Mouse (Mus musculus): Measurements from ENCODE around the gene Spindoc. TPM values are rescaled to one million over a fixed set of nuclear protein-coding genes. Genes with fewer than 3 reads are reported as not detected.
A peak's percentile ranks its signal among the peaks of the same experiment; 100 is the strongest.

Spindoc gene
- polyA plus RNA-seq, 1 experiment from 2014 or later, result 44.1 TPM

GRCm38 (mm10) chr19:7340780-7341475, 41.9 kb downstream of the Spindoc start:
- Histone ChIP-seq H3K9ac (peak overlapping the region; percentile 97), H3K4me2 (replicated peaks) (peak overlapping the region; percentile 95), H3K4me3 (peak overlapping the region; percentile 78), H3K27ac (peak overlapping the region; percentile 86), H3K36me3 (no peaks in the 10 kb centered on the region), H3K4me1 (peaks cover 33% of the 10 kb centered on the region), H3K9me3 (replicated peaks) (no peaks in the 10 kb centered on the region), H3K27me3 (no peaks in the 10 kb centered on the region)
- under 1% methylated on average over 37 of the region's 46 CpGs for WGBS
- ATAC-seq (ENCODE audit: low FRiP score), result peak; percentile 84

- H3K9me3 ChIP-seq (replicated peaks), result no peaks in the 10 kb centered on the region
- no peaks in the 10 kb centered on the region for H3K27me3 ChIP-seq
- H3K27ac ChIP-seq, result peak overlapping the region; percentile 86; the same call in 1 of the 2 replicates
- no peaks in the 10 kb centered on the region for H3K36me3 ChIP-seq
- H3K4me3 ChIP-seq, result peak overlapping the region; percentile 78
- ATAC-seq (ENCODE audit: low FRiP score), result no peak
- H3K4me1 ChIP-seq, result peaks cover 33% of the 10 kb centered on the region
- peak overlapping the region; percentile 97 for H3K9ac ChIP-seq
- WGBS, result 3% methylated on average over 15 of the region's 15 CpGs
- peak overlapping the region; percentile 95 for H3K4me2 ChIP-seq (replicated peaks)
These were observed 42.4 kb downstream of the Spindoc start for GRCm38 (mm10) chr19:7340371-7340779.

DNA sequence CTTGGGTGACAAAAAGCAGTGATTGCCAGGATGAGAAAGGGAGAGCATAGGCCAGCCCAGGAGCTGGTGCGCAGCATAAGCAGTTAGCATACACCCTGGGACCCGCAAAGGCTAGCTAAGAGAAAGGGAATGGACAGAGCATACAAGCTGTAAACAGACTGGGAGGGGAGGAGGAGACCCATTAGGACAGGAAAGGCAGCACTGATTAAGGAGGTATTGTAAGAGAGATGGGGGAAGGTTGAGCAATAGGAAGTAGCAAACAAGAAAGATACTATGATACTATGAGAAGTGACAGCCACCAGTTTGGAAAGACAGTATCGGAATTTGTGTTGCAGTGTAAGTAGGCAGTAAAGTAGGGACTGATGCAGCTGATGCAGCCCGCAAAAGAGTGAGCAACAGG, 42.9 kb downstream of the Spindoc start:
- Histone ChIP-seq H3K4me3 (peak overlapping the region; percentile 78), H3K36me3 (no peaks in the 10 kb centered on the region), H3K9me3 (replicated peaks) (no peaks in the 10 kb centered on the region), H3K9ac (peak overlapping the region; percentile 97), H3K4me2 (replicated peaks) (peak overlapping the region; percentile 95), H3K27ac (no peak overlapping the region), H3K27me3 (no peaks in the 10 kb centered on the region), H3K4me1 (peaks cover 33% of the 10 kb centered on the region)
- WGBS, result 49% methylated on average over 4 of the region's 4 CpGs
- ATAC-seq (ENCODE audit: low FRiP score), result no peak

DNA sequence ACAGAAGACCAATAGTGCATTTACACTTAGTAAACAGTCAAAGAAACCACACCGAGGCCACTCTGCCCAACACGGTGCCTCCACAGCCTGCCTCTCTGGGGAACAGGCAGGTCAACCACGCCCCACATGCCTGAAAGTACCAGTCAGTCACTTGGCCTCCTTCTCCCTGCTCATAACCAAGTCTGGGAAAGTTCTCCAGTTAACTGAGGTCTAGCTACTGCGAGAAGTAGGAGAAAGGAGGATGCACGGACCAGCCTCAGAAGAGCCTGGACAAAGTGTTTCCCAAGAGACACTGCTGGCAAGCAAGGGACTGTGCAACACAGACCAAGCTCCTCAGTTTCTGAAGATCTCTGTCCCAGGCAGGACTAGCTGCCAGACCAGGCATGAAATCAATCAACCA, 43.8 kb downstream of the Spindoc start:
- Histone ChIP-seq H3K27ac (0 out of 2 replicates have a peak overlapping the region, but pooled peaks have one; percentile 25), H3K27me3 (no peaks in the 10 kb centered on the region), H3K4me1 (peaks cover 33% of the 10 kb centered on the region), H3K9me3 (replicated peaks) (no peaks in the 10 kb centered on the region), H3K4me3 (peak overlapping the region; percentile 78), H3K4me2 (replicated peaks) (peak overlapping the region; percentile 95), H3K9ac (peak overlapping the region; percentile 97), H3K36me3 (0 out of 2 replicates have a peak, but pooled peaks cover under 1% of the 10 kb centered on the region)
- ATAC-seq (ENCODE audit: low FRiP score), result no peak
- WGBS, result 59% methylated on average over 5 of the region's 5 CpGs

GRCm38 (mm10) chr19:7337781-7338342, 44.9 kb downstream of the Spindoc start:
- Histone ChIP-seq H3K27me3 (no peaks in the 10 kb centered on the region), H3K36me3 (0 out of 2 replicates have a peak, but pooled peaks cover 4% of the 10 kb centered on the region), H3K4me2 (replicated peaks) (no peak overlapping the region), H3K9me3 (replicated peaks) (no peaks in the 10 kb centered on the region), H3K9ac (no peak overlapping the region), H3K4me3 (no peak overlapping the region), H3K4me1 (peaks cover 33% of the 10 kb centered on the region), H3K27ac (no peak overlapping the region)
- ATAC-seq (ENCODE audit: low FRiP score), result no peak
- WGBS, result 81% methylated on average over 2 of the region's 2 CpGs

GRCm38 (mm10) chr19:7335656-7336055, 47.1 kb downstream of the Spindoc start:
- ATAC-seq (ENCODE audit: low FRiP score), result no peak
- no peak overlapping the region for H3K4me3 ChIP-seq
- no peaks in the 10 kb centered on the region for H3K9me3 ChIP-seq (replicated peaks)
- no peak overlapping the region for H3K4me2 ChIP-seq (replicated peaks)
- no peak overlapping the region for H3K27ac ChIP-seq
- 0 out of 2 replicates have a peak, but pooled peaks cover 14% of the 10 kb centered on the region for H3K36me3 ChIP-seq
- no peaks in the 10 kb centered on the region for H3K27me3 ChIP-seq
- H3K4me1 ChIP-seq, result peaks cover 30% of the 10 kb centered on the region
- WGBS, result 86% methylated on average over 4 of the region's 4 CpGs
- H3K9ac ChIP-seq, result no peak overlapping the region

DNA sequence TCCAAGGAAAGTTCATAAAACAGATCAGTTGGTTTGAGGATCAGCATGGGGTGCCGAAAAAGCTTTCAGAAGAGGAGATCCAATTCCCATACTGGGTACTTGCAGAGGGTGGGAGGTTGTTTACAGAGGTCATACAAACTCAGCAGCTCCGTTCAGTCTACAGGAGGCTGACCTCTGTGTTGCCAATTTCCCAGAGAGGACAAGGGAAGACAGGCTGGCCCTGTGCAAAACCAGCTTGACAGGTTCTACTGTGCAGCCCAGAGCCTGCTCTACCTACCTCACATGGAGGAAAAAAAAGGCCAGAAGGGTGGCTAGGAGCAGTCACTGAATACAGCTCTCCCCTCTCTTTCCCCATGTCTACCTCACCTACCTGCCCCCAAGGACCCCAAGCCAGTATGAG, 48.7 kb downstream of the Spindoc start:
- 79% methylated on average over 2 of the region's 2 CpGs for WGBS
- ATAC-seq (ENCODE audit: low FRiP score), result no peak
- no peak overlapping the region for H3K4me2 ChIP-seq (replicated peaks)
- H3K9me3 ChIP-seq (replicated peaks), result no peaks in the 10 kb centered on the region
- H3K27ac ChIP-seq, result no peak overlapping the region
- H3K4me1 ChIP-seq, result peaks cover 16% of the 10 kb centered on the region
- H3K9ac ChIP-seq, result no peak overlapping the region
- H3K27me3 ChIP-seq, result no peaks in the 10 kb centered on the region
- H3K36me3 ChIP-seq, result 0 out of 2 replicates have a peak, but pooled peaks cover 17% of the 10 kb centered on the region
- no peak overlapping the region for H3K4me3 ChIP-seq

- H3K4me3 ChIP-seq, result no peak overlapping the region
- ATAC-seq (ENCODE audit: low FRiP score), result no peak
- WGBS, result 85% methylated on average over 3 of the region's 3 CpGs
- no peak overlapping the region for H3K4me2 ChIP-seq (replicated peaks)
- no peak overlapping the region for H3K9ac ChIP-seq
- no peaks in the 10 kb centered on the region for H3K27me3 ChIP-seq
- no peaks in the 10 kb centered on the region for H3K9me3 ChIP-seq (replicated peaks)
- H3K4me1 ChIP-seq, result no peaks in the 10 kb centered on the region
- no peak overlapping the region for H3K27ac ChIP-seq
- no peaks in the 10 kb centered on the region for H3K36me3 ChIP-seq
These were observed 61.4 kb downstream of the Spindoc start for GRCm38 (mm10) chr19:7321391-7321790.

DNA sequence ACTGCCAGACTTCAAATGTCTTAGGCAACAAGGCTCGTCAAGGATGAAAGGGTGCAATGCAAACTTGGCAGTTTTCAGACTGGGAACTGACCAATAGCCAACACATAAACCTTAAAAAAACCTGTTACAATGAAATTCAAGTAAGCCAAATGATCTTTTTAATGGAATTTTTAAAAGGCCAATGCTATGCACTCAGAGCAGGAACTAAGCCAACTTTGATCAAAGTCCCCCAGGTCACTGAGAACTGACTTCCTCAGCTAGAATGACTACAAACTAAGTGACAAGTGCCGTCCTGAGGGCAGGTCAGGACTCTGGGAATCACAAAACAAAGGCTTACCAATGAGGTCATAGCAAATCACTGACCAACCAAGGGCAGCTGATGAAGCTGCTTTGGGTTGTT, 62.6 kb downstream of the Spindoc start:
- H3K4me2 ChIP-seq (replicated peaks), result no peak overlapping the region
- no peaks in the 10 kb centered on the region for H3K27me3 ChIP-seq
- 63% methylated on average over 2 of the region's 2 CpGs for WGBS
- no peak overlapping the region for H3K27ac ChIP-seq
- no peak overlapping the region for H3K9ac ChIP-seq
- H3K4me3 ChIP-seq, result no peak overlapping the region
- H3K9me3 ChIP-seq (replicated peaks), result no peaks in the 10 kb centered on the region
- no peaks in the 10 kb centered on the region for H3K36me3 ChIP-seq
- H3K4me1 ChIP-seq, result no peaks in the 10 kb centered on the region; the same call in 1 of the 2 replicates
- no peak for ATAC-seq (ENCODE audit: low FRiP score)

DNA sequence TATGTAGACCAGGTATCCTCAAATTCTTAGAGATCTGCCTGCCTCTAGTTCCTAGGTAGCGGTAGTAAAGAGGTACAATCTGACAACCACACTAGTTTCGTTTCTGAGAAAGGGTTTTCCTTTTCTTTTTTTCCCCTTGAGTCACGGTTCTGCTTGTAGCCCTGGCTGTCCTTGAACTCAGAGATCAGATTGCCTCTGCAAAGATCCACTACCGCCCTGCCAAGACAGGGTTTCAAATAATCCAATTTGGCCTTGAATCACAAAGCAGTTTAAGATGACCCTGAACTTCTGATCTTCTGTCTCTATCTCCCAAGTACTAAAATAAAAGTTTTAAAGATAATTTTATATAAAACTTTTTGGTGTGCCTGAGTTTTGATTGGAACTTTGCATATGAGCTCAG, 65.1 kb downstream of the Spindoc start:
- Histone ChIP-seq H3K9ac (no peak overlapping the region), H3K27me3 (no peaks in the 10 kb centered on the region), H3K9me3 (replicated peaks) (no peaks in the 10 kb centered on the region), H3K4me2 (replicated peaks) (no peak overlapping the region), H3K36me3 (no peaks in the 10 kb centered on the region), H3K4me3 (no peak overlapping the region), H3K27ac (no peak overlapping the region), H3K4me1 (peaks cover 2% of the 10 kb centered on the region)
- no peak for ATAC-seq (ENCODE audit: low FRiP score)
- WGBS, result 94% methylated on average over 4 of the region's 4 CpGs

GRCm38 (mm10) chr19:7316822-7317221, 66.0 kb downstream of the Spindoc start:
- Histone ChIP-seq H3K27ac (no peak overlapping the region), H3K4me1 (peaks cover 2% of the 10 kb centered on the region), H3K36me3 (no peaks in the 10 kb centered on the region), H3K9me3 (replicated peaks) (no peaks in the 10 kb centered on the region), H3K4me3 (no peak overlapping the region), H3K4me2 (replicated peaks) (no peak overlapping the region), H3K27me3 (no peaks in the 10 kb centered on the region), H3K9ac (no peak overlapping the region)
- 85% methylated on average over 4 of the region's 4 CpGs for WGBS
- ATAC-seq (ENCODE audit: low FRiP score), result no peak

- Histone ChIP-seq H3K27ac (no peak overlapping the region), H3K9me3 (replicated peaks) (no peaks in the 10 kb centered on the region), H3K36me3 (no peaks in the 10 kb centered on the region), H3K9ac (no peak overlapping the region), H3K27me3 (no peaks in the 10 kb centered on the region), H3K4me3 (no peak overlapping the region), H3K4me1 (peaks cover 13% of the 10 kb centered on the region), H3K4me2 (replicated peaks) (no peak overlapping the region)
- no peak for ATAC-seq (ENCODE audit: low FRiP score)
- 88% methylated on average over 4 of the region's 4 CpGs for WGBS
These were observed 67.2 kb downstream of the Spindoc start for GRCm38 (mm10) chr19:7315587-7315984.
